Mouse (Mus musculus): ENCODE measurements around the gene Rnf181. TPM values are rescaled to one million over a fixed set of nuclear protein-coding genes. Genes with fewer than 3 reads are reported as not detected.
A peak's percentile ranks its signal among the peaks of the same experiment; 100 is the strongest.

Gene Rnf181
- total RNA-seq, 2 experiments from 2014 or later: 35.9 to 36.6 TPM

DNA sequence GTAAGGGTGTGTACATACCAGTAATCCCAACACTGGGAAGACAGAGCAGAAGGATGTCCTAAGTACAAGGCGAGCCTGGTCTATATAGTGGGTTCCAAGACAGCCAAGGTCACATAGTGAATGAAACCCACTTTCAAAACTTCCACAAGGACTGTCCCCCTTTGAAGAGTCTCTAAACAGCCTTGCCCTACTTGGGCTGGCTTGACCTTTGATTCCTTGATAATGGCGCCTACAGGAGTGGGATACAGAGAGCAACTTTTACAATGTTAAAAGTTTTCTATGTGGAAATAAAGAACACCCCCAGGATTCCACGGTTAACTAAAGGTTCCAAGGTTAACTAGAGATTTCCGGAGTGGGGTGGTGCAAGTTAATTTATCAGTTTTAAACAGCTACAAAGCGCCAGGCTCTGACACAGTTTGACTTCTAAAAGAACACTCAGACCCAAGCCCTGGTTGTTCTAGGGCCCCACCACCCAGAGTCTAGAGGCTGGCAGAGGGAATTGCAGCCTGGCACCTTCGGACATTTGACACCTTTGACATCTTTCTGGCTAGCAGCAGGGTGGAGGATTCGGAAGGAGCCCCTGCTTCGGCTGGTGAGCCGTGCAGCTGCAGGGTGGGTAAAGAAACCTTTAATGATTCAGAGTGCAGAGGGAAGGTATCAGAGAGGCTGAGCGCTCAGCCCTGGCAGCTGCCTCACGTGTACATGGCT is 6.7 kb downstream of the Rnf181 start:
- no peak for DNase-seq

DNA sequence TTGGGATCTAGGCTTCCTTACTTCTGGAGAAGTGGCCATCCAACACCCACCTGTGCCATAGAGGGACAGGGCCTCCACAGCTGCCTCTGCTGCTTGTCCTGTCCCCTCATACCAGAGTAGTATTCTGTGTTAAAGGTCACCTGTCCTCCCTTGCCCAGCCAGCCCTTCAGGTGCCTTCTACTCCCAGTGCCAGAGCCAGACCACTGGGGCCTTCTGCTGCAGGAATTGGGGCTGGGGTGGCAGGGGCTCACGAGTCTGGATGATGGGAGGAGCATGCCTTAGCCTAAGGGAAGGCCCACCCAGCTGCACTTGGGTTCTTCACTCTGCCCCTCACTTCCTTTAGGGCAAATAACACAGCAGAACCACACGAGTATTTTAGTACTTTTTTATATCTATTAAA is 7.4 kb downstream of the Rnf181 start:
- DNase-seq: no peak

DNA sequence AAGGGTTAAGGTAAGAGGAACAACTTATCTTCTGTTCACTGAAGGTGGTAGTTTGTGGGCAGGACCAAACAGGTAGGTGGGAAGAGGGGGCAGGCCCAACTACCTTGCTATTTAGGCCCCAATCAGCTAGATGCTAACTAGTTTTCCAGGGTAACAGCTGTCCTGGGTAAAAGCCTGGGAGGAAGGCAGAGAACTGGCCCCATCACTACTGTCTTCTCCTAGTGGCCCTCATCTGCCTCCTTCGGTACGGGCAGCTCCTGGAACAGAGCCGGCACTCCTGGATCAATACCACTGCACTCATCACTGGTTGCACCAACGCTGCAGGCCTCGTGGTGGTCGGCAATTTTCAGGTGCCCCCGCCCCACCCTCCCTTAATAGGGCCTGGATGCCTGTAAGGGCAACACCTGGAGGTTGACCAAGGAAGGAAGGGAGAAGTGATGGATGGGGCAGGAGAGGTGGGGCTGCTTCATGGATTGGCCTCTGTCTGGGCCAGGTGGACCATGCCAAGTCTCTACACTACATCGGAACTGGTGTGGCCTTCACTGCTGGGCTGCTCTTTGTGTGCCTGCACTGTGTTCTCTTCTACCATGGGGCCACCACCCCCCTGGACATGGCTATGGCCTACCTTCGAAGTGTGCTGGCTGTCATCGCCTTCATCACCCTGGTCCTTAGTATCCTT is 8.5 kb downstream of the Rnf181 start:
- DNase-seq: no peak

DNA sequence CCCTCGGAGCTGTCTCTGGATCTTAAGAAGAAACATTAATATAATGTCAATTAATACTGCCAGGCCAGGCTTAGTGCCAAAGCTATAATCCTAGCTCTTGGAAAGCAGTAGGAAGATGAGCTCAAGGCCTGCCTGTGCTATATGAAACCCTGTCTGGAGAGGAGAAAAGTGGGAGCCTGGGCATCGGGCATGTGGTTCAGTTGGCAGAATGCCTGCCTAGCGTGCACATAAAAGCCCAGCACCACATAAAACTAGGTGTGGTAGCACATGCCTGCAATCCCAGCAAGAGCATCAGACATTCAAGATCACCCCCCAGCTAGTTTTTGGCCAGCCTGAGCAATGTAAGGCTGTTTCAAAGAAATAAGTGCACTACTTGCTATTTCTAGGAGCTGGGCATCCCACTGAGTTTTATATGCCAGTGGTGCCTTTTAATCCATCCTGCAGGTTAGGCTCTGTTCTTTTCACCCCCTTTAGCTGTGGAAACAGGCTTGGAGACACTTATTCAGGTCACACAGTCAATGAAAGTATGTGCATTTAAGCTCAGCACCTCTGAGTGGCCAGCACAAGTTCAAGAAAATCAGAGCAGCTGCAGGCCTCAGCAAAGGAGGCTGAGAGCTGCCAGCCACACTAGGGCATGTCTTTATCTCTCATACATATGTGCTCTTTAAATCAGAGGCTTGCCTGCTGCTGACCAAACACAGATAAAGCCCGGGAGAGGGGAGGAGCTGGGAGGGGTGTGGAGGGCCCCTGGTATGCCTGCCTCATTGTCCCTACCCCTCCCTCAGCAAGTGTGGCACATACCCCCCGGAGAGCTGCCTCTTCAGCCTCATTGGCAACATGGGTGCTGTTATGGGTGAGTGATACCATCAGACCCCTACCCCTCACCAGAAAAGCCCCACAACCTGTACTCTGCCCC is 9.3 kb downstream of the Rnf181 start:
- no peak for DNase-seq

DNA sequence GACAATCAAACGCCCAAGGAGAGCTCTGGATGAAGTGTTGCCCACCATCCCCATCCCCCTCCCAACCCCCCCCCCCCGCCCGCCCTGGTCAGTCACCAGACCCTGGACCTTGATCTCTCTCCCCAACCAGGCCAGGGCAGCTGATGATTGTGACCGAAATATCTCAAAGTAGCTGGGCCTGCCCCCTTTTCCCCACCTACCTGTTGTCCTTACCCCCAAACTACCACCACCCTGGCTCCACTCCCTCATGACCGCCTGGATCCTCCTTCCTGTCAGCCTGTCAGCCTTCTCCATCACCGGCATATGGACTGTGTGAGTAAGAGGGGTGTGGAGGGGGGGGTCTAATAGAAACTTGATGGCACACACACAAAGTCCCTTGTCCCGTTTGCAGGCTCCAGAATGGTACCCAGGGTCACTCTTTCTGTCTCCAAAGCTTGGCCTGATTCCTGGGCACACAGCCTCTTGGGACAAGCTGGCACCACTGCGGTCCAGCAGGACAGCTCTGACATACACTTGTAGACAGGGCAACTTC is 10.7 kb downstream of the Rnf181 start:
- no peak for DNase-seq

DNA sequence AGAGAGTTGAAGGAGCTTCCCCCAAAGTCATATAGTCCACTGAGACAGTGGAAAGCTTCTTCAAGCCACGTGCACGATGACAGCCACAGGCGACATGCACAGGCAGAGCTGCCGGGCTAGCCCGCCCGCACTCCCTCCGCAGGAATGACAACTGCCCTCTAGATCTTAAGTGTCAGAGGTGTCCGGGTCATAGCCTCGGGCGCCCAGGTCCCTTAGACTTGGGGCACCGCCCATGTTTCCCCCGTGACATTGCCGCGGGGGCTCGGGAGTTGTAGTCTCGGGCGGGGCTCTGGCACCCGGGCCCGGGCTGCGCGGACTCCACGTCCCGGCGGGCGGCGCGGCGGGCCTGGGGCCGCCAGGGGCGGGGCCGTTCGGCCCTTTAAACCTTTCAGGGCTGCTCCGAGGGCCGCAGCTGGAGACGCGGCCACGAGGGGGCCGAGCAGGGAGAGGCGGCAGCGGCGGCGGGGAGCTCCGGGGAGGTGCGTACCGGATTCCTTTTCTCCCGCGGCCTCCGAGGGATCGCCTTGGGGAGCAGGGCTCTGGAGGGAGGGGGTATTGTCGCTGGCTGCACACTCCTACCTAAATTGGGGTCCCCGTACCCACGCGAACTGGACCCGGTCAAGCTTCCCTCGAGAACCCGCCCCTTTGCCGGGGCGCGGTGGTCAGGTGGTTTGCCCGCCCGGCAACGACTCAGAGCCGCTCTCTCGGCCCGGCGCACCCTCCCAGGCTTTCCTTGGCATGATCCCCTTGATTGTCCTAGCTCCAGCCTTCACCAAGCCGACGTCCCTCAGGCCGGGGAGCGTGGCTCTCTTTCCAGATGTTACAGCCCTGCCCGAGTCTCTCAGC is 11.5 kb downstream of the Rnf181 start, which contains the start of gene Tmem150a:
Gene Tmem150a, plus strand, starts transcription at position 382 of the 846 bp plus-strand sequence.
- peak; percentile 88 for DNase-seq

DNA sequence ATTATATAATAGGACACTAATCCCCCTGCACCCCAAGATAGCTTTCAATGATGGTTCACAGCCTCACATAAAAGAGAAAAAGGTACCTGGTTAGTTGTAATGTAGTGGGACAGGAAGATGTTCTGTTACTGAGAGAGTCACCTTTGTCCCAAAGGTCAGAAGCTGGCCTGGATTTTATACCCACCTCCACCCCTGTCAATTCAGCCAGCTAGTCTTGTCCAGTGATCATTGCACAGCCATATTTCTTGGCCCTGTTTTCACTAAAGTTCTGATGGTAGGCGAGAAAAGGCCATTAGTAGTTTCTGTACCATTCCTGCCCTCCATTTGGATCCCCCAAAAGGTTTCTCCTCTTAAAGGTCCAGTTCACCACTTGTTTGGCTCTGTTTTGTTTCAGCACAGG is 12.7 kb downstream of the Rnf181 start:
- no peak for DNase-seq

DNA sequence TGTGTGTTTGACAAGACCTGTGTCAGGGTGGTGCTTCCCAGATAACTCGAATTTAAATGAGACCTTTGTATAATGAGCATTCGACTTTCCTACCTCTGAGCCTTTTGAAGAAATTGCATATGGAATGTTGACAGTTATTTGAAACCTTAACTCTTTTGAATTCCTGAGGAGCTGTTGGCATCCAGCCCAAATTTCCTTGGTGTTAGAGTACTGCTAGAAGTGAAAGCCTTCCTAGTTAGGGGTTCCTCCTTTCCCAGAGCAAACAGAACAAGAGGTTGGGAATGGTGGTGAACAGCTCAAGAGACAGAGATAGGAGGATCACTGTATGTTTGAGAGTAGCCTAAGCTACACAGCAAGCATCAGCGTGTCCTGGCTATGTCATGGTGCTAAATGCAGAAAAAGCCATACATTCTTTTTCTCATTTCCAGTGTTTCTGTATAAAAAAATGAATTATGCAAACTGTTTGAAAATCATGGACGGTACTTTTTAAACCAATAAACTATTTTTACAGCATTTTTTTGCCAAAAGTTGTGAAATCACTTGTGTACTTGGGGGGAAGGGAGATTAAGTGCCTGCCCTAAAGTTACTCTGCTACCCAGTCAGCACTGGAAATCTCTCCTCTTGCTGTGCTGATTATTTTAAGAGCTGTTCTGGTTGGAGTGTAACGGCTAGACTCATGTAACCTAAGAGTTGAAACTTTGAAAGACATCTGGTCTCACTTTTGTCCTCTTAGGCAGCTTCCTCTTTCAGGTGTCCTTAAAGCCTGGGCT is 13.9 kb downstream of the Rnf181 start:
- DNase-seq: no peak

DNA sequence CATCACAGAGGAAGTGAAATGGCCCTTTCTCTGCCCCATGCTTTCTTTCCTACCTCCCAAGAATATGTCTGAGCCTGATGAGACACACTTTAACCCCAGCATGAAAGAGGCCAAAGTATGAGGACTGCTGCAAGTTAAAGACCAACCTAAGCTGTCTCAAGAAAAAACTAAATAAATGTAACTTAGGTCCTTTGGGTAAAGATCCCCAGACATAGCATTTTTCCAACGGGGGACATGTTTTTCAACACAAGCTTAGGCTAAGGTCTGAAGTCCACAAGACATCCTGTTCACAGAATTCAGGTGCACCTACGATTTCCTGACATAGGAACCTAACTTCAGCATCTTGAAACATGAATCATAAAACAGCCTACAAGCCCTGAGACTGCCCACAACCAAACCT is 16.5 kb downstream of the Rnf181 start:
- no peak for DNase-seq

DNA sequence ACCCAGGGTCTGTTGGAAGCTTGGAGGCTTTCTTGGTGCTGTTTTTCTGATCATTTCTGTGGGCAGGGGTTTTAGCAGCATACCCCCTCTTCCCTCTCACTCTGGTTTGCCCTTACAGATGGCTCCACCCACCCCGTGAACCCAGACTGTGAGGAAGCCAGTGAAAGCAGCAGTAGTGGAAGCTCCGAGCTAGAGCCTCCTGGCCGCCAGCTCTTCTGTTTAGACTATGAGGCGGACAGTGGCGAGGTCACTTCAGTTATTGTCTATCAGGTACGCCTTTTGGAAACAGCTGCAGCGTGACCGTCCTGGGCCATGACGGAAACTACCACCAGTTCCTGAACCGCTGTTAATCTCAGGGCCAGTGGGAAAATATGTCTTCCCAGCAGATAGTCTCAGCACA is 18.3 kb downstream of the Rnf181 start:
- DNase-seq: no peak

DNA sequence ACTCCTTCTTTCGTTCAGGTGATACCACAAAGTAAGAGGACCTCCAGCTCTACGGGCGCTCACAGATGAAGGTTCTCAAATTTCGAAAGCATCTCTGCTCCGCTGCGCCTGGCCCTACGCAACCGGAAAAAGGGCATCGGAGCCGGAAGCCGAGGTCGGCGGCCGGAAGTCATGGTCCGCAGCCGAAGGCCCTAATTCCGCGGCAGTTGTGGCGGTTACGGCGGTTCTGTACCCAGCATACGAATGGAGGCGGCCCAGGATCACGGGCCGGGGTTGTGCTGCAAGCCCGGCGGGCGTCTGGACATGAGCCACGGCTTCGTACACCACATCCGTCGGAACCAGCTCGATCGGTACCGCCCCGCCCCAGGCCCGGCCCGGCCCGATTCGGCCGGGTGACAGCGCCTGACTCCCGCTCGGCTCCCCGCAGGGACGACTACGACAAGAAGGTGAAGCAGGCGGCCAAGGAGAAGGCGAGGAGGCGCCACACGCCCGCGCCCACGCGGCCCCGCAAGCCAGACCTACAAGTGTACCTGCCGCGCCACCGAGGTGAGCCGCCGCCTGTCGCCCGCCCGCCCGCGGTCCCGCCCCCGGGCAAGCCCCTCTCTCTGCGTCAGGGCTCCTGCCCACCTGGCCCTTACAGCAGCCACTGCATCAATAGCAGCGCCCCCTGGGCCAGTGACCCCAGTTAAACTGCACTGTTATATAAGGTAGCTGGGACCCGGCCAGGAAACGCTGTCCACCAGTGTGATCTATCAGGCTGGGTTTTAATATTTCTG is 19.4 kb downstream of the Rnf181 start, which contains the start of gene 0610030E20Rik:
Gene 0610030E20Rik, plus strand, starts transcription at position 152 of the 776 bp plus-strand sequence.
- DNase-seq: peak; percentile 76

DNA sequence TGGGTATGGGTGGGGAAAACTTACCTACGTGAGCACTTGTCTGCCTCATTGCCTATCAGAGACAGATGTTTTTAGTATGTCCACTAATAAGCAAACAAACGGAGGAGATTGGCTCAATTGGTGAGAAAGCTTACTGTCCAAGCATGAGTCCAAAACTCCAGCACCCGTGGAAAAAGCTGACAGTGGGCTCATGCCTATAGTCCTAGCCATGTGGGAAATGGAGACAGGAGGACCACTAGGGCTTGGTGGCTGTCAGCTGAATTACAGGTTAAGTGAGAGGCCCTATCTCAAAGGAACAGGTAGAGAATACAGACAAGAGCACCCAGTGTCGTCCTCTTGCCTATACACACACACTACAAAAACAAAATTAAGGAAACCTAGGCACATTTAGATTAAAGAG is 20.5 kb downstream of the Rnf181 start:
- DNase-seq: no peak

DNA sequence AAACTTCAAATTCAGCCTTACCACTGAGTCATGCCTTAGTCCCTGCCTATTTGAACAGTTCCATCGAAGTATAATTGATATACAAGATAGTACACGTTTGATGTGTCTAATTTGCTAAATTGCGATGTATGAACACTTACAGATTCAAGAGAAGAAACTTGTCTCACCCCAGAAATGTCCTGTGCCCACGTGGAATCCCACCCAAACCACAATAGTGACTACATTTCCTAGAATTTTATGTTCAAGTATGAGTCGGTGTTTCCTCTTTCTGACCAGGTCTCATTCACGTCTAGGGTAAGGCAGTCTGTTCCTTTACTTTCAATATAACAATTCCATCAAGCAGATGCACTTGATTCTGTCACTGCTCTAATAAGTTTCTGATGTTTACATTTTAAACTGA is 21.1 kb downstream of the Rnf181 start:
- DNase-seq: no peak

DNA sequence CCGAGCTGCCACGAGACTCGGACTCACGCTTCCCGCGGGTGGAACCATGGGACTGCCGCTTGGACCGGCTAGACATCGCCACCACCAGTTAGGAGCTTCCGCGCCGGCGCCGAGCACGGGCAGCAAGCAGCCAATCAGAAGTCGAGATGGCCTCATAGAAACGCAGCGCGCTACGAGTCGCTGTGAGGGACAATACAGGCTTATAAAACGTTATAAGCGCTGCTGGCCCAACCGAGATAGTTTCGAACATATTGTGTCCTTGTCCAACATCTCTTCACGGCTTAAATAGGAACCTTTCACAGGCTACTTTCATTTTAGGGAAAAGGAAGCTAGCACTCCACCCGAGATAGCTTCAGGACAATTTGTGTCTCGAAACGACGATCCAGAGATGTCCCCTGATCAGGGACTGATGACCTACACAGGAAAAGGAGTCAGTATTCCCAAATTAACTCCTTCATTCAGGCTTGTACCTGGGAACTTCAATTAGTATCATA is 21.6 kb downstream of the Rnf181 start, which contains the start of gene Usp39:
Gene Usp39, minus strand, starts transcription at position 111 of the 494 bp plus-strand sequence.
- peak; percentile 89 for DNase-seq

DNA sequence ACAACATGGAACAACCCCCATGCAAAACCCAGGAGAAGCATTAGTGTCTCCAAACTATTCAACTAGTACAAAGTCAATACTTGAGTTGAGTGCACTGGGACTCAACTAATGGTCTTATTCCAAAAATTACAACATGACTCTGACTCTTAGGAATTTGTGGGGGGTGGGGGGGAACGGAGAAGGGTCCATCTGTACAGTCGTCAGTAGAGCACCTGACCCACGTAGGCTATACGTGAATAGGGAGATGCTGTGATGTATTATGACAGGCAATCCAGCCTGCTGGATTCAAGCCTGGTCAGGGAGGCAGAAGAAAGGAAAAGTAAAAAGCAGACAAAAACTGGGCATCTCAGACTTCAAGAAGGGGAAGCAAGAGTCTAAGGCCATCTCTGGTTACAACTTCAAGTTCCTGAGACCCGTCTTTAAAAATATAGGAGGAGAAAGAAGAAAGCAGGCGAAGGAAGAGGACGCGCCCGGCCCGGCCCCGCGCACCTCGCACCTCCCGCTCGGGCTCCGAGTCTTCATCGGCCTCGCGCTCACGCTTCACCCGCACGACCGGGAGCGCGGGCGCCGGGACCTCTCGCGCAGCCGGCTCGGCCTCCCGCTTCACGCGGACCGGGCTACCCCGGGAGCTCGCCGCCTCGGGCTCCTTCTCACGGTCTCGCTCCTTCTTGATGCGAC is 22.2 kb downstream of the Rnf181 start:
- DNase-seq: no peak

DNA sequence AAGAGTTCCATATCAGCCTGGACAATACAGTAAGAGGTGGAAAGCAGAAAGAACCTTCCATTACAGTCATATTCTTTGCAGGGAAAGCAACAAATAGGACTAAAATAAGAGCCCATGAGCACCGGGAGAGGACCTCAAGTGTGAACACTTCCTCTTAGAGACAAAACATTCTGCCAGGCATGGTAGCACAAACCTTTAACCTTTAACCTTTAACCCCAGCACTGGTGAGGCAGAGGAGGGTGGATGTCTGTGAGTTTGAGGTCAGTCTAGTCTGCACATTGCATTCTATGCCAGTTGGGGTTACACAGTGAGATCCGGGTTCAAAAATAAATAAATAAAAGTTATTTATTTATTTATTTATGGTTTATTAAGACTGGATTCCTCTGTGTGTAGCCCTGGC is 26.3 kb downstream of the Rnf181 start:
- no peak for DNase-seq

DNA sequence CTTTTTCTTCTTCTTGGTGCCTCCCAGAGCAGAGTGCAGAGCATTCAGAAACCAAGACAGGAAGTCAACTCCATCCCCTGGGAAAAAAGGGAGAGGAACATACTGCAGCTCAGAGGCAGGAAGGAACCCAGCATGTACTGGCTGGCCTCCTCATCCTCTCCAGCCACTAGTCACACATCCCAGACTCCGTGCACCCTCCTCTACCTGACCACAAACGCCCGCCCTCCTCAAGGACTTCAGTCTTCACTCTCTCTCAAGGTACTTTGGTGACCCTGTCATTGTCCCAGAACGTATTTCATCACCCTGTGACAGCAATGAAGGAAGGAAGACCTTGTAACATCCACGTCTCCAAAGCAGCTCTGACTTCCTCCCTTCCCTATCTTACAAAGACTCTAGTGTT is 33.6 kb downstream of the Rnf181 start:
- DNase-seq: no peak

DNA sequence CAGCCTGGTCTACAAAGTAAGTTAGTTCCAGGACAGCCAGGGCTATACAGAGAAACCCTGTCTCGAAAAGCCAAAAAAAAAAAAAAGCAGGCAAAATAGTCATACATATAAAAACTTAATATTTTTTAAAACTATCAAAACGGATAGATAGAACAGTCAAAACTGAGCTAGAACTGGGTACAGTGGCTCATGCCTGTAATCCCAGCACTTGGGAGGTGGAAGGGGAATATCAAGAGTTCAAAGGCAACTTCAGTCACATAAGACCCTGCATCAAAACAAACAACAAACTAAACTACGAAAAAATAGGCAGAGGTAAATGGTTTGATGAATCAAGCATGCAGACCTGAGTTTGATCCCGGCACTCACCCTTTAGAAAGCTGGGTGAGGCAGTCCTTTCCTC is 36.6 kb downstream of the Rnf181 start:
- no peak for DNase-seq

DNA sequence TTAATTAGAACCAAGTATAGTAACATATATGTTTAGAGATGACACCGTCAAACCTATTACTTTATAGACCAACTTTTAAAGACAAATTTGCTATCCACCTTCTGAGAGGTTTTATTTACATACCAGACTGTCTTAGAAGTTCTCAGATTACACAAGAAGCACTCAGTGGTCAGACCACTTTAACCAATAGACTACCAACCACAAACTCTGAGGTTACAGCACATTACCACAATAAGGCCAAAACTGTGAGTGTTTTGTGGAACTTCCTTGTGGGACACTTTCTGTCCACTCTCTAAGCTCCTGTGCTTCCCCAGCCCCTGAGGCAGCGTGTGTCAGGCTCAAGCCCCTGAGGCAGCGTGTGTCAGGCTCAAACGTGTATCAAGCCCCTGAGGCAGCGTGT is 37.7 kb downstream of the Rnf181 start:
- no peak for DNase-seq

Measured in gastrocnemius, postnatal 10 days (tissue).